Mouse (Mus musculus) ovary, adult 18-20 months (tissue): ENCODE measurements around the gene Col5a1.

ENCODE experiments used
- DNase-seq: peaks from one replicate; pipeline ENCODE4 v3.0.0; 2022; ENCODE audit warnings: low spot score, mixed read lengths

The Col5a1 gene

GRCm38 (mm10) chr2:27969158-27969557 is 82.9 kb downstream of the Col5a1 start:
- DNase-seq: no peak

DNA sequence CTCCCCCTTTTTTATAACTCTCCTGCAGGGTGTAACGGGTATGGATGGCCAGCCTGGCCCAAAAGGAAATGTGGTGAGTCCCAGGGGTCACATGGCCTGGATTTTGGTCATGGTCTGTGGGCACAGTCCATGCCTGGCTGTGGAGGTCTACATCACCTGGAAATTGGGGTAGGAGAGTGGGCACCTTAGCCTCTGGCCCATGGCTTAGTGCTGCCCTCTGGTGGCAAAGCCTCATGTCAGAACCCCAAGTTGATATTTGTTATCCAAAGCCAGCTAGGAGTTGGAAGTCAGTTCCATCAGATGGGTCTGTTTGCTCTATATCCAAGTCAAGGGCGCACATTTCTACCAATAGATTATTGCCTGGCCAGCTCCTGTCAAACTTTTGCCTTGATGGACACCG is 87.6 kb downstream of the Col5a1 start:
- no peak for DNase-seq

- no peak for DNase-seq
These were observed 89.6 kb downstream of the Col5a1 start for GRCm38 (mm10) chr2:27975786-27976185.

DNA sequence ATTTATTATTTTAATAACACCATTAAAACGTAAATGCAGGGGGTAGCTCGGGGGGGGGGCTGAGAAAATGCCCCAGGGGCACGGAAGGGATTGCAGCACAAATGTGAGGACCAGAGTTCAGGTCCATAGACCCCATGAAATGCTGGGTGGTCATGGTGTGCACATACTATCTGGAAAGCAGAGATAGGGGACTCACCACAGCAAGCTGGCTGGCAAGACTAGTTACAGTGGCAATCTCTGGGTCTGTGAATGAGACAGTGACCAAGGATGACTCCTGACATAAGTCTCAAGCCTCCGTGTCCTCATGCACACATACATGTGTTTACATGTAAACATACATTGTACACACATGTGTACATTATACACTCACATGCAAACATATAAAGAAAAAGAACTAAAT is 90.3 kb downstream of the Col5a1 start:
- DNase-seq: no peak

DNA sequence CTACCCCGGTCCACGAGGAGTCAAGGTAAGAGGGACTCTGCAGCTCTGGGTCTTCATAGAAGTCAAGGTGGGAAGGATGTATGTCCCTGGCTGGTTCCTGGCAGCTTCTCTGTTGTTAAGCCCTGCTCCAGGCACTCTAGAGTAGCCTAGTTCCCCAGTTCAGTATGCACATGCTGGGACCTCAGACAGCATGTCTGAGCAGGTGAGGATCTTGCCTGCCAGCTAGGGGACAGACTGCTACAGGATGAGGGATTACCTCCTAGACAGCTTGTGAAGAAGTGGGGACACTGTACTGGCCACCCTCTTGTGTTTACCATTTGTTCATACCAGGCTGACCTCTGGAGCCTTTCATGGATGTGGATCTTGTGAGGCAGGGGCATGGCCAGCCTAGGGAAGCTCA is 94.8 kb downstream of the Col5a1 start:
- no peak for DNase-seq

DNA sequence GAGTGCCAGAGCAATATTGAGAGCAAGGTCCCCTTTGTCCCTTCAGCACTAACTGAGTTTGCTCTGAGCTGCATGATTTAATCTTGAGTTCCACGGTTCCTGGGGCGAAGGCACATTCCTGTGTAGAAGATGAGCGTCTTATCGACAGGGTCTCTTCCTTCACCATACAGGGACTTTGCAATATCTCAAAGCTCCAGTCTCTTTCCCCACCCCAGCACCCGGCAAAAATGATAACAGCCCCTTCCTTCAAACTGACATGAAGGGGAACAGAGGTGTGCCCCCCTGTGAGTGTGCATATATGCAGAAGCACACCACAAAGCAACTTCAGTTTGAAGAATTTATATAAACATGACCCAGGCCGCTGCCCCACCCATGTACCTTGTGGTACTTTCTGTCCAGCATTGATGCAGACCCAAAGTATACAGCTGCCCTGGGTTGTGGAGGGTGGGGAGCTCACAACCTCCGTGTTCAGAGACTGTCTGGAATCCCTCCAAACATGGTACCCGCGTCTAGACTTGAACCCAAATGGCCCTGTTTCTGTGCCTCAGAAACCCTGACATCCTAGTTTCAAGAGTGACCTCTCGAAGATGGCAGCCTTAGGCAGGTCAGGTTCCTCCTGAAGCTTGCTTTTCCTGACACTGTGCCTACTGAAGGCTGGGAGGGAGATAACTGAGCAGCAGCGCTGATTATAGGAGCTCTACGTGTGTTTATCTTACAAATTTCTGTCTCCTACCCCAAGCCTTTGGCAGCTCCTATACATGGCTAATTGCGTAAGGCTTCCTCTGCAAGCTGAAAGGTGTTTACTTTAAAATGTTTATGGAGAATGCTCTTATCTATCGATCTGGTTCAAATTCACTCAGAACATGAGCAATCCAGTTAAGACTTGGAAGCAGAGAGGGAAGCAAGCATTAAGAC is 95.7 kb downstream of the Col5a1 start:
- DNase-seq: no peak

DNA sequence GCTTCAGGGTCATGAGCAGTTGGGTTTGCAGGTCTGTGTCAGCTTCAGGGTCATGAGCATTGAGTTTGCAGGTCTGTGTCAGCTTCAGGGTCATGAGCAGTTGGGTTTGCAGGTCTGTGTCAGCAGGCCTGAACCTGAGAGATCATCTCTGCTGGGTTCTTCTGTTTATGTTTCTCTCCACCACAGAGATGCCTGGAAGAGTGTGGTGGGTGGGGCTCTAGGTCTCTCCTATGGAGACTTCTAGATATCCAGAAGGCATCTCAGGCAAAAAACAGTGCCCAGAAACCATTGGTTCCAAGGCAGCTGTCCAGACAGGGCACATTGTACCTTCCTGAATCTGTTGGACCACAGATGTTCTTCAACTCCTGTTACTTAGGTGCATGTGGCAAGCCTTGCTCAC is 96.9 kb downstream of the Col5a1 start:
- no peak for DNase-seq

DNA sequence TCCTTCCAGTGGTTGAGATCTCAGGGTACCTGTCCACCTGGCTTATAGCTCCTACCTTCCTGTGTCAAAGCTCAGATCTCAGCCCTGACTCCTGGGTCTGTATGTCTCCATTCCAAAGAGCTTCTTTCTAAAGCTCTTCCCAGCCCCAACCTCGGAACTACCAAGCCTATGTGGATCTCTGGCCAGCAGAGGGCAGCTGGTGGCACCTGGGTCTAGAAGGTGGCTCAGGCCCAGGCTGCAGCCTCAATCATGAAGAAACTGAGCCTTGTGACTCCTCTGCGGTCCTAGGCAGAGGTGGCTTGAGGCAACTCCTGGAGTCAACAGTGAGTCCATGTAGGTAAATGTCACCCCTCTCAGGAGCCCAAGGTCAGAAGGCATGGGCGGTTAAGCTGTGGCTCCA is 97.7 kb downstream of the Col5a1 start:
- no peak for DNase-seq

GRCm38 (mm10) chr2:27986751-27987150 is 100.5 kb downstream of the Col5a1 start:
- no peak for DNase-seq

DNA sequence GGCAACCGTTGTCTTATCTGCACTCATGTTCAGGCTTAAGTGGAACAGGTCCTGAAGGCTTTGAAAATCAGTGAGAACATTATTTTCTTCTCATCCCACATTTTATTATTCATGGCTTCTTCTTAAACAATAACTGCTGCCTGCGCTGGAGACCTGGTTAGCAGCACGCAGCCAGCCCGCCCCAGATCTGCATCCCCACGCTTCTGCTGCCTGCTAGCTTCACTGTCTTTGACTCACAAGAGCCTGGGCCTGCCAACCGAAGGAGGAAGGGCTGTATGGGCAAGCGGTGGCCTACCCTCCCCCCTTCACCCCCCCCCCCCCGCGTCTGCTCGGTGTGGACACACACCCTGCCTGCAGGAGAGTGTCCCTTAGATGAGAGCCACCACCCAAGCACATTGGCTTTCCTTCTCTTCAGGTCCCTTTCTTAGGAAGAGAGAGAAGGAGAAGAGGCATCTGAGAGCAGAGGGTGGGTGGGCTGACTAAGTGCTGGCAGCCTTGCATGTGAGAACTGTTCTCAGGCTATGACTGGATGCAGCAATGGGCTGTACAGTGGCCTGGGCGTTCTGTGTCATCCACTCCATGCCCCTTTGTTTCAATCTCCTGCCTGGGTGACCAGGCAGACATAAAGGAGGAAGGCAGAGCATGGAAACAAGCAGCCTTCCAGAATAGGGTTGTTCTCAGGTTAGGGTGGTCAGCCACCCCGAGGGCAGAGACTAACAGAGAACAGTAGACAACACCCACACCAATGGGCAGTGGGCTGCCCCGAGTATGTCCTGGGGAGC is 104.4 kb downstream of the Col5a1 start:
- DNase-seq: no peak

- DNase-seq: no peak
These were observed 107.2 kb downstream of the Col5a1 start for GRCm38 (mm10) chr2:27993416-27993815.

GRCm38 (mm10) chr2:27999996-28000583 is 113.9 kb downstream of the Col5a1 start:
- no peak for DNase-seq

- no peak for DNase-seq
These were observed 114.4 kb downstream of the Col5a1 start for GRCm38 (mm10) chr2:28000660-28001059.

DNA sequence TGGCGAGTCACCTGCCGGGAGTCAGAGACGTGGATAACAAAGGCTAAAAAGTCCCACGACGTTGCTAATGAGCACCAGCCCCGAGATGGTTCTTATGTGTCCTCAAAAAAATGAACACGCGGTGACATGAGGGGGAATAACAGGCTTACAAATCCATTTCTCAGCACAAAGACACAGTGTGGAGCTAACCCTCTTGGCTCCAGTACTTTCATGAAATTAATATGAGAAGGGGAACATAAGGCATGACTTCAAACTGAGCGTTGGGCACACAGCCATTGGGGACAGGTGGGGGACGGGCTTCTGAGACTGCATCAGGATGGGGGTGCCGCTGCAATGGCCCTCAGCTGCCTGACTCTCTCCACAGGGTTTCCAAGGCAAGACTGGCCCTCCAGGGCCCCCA is 115.0 kb downstream of the Col5a1 start:
- no peak for DNase-seq

GRCm38 (mm10) chr2:28005187-28005586 is 119.0 kb downstream of the Col5a1 start:
- DNase-seq: no peak

GRCm38 (mm10) chr2:28008261-28008660 is 122.0 kb downstream of the Col5a1 start:
- no peak for DNase-seq

DNA sequence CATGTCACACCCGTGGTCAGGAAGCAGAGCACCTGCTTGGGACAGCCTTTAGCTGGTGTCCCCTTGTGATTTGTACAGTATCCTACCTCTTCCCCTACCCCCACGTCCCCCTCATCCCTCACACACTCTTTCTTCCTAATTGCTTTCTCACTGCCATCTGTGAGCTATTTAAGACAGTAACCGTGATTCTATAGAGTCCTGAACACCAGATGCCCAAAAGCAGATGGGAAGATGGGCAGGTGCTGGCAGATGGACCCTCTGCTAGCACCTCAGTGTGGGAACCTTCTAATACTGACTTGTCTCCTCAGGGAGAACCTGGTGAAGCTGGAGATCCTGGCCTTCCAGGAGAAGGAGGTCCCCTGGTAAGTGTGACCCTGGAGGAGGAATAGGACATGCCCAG is 126.1 kb downstream of the Col5a1 start:
- DNase-seq: no peak

GRCm38 (mm10) chr2:28014778-28015177 is 128.6 kb downstream of the Col5a1 start:
- no peak for DNase-seq

DNA sequence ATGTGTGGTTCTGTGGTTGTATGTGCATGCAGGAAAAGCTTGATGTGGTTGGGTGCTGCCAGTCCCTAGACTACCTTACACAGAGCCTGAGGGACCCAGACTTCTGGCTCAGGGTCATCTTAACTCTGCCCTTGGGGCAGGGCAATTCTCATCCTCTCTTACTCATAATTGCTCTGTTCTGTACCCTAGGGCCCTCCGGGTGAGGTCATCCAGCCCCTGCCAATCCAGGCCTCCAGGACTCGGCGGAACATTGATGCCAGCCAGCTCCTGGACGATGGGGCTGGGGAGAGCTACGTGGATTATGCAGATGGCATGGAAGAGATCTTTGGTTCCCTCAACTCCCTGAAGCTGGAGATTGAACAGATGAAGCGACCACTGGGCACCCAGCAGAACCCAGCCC is 138.2 kb downstream of the Col5a1 start:
- DNase-seq: no peak

DNA sequence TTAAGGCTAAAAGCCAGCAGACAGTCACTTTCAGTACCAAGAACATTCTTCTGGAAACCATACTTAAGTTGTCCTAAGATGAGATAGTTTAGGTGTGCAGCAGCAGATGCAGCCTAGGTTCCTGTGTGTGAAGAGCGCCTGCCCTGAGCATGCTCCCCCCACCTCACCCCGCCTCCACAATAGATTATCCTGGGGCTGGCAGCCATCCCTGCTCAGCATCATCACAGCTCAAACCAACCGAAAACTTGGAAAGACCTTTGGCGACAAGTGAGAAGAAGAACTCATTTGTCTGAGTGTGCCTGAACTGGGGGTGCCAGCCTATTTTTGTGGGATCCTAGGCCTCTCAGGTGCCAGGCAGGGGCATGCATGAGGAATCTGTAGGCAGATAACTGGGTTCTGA is 139.6 kb downstream of the Col5a1 start:
- DNase-seq: no peak

DNA sequence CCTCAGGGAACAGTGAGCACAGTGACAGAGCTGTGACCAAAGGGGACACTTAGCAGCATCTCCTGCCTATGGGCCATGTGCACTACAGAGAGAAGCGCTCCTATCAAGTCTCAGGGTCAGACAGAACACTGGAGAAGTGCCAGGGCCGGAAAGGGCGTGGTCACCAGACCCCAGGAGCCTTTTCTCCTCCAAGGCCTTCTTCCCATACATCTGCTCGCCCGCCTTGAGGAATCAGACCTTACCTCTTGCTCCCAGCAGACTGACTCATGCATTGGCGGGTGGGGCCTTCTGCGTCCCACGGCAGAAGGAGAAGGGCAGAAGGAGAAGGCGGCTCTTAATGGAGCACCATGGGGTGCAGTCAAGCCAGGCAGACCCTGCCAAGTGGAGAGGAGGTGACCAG is 145.6 kb downstream of the Col5a1 start:
- DNase-seq: no peak

GRCm38 (mm10) chr2:28032469-28032868 is 146.2 kb downstream of the Col5a1 start:
- DNase-seq: no peak
